Mouse (Mus musculus) spleen, adult 2 months (tissue): Measurements from ENCODE around the gene Aqp8. TPM values are rescaled to one million over a fixed set of nuclear protein-coding genes. Genes with fewer than 3 reads are reported as not detected.

ENCODE experiments used
- DNase-seq, 2 experiments: peaks; one replicate each; pipeline versions ENCODE4 v3.0.0 to v3.0.0-alpha.2; 2012 to 2021; ENCODE audit warnings: low spot score in 2 of 2, low read depth in 1 of 2
- H3K27ac ChIP-seq: fragments of 200-500 bp; 2 replicates; pipeline ENCODE4 v1.5.1; 2012; ENCODE audit warnings: low read length, inconsistent platforms; ENCODE audit not compliant: insufficient read depth
- H3K27me3 ChIP-seq: fragments of 200-500 bp; 2 replicates; pipeline ENCODE4 v1.6.1; 2012; ENCODE audit warnings: mild to moderate bottlenecking, moderate library complexity, low read length, inconsistent platforms; ENCODE audit not compliant: control insufficient read depth, insufficient read depth
- H3K36me3 ChIP-seq: fragments of 200-500 bp; 2 replicates; pipeline ENCODE4 v1.6.1; 2012; ENCODE audit warnings: mild to moderate bottlenecking, low read length, inconsistent platforms; ENCODE audit not compliant: control insufficient read depth, insufficient read depth
- H3K4me1 ChIP-seq: fragments of 200-500 bp; 2 replicates; pipeline ENCODE4 v1.6.1; 2011; ENCODE audit warnings: inconsistent platforms; ENCODE audit not compliant: control insufficient read depth, insufficient read depth, insufficient read length
- H3K4me3 ChIP-seq: fragments of 200-500 bp; 2 replicates; pipeline ENCODE4 v1.5.1; 2011; ENCODE audit warnings: mild to moderate bottlenecking, inconsistent platforms; ENCODE audit not compliant: insufficient read depth, insufficient read length; ENCODE audit errors: extremely low read depth
- CTCF ChIP-seq: fragments of 200-500 bp; IDR thresholded peaks from 2 replicates; pipeline ENCODE4 v1.5.1; 2011; ENCODE audit warnings: mild to moderate bottlenecking, inconsistent platforms; ENCODE audit not compliant: insufficient read depth, insufficient read length, insufficient replicate concordance; ENCODE audit errors: extremely low read depth
- POLR2A ChIP-seq: fragments of 200-500 bp; IDR thresholded peaks from 2 replicates; pipeline ENCODE4 v1.6.1; 2011; ENCODE audit warnings: low read depth, low read length, inconsistent platforms
- WGBS: fragments of 180-500 bp; shearing (Covaris S2); methylation state at CpG from one replicate; pipeline ENCODE4 v1.1.7; 2018; 5-methylcytosine and 5-hydroxymethylcytosine counted together
- polyA plus RNA-seq: library from polyadenylated mRNA; depleted of rRNA; stranded (reverse); fragments of >200 nt; gene quantifications from 2 replicates; pipeline ENCODE4 v1.2.3, GENCODE M21; 2012

The Aqp8 gene
- polyA plus RNA-seq, 1 experiment, result 0.68 TPM

DNA sequence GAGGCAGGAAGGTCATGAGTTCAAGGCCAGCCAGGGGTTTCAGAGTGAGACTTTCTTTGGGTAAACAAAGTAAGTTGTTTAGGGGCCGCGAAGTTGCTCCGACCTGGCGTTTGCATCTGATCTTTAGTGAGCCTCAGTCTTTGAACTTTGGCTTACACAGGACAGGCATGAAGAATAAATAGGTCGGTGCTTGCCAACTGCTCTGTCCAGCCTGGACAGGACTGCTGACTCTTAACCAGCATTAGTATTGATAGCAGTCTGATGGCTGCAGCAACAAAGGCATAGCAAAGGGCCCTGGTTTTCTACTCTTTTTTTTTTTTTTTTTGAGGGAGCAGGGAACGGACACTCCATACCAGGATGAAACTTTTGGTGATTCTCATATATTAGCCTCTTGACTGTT, 9.5 kb upstream of the Aqp8 start:
- DNase-seq, result no peak
- Histone ChIP-seq H3K27me3 (no peaks in the 10 kb centered on the region), H3K4me1 (no peaks in the 10 kb centered on the region), H3K27ac (no peak overlapping the region), H3K36me3 (no peaks in the 10 kb centered on the region), H3K4me3 (no peak overlapping the region)
- 72% methylated on average over 6 of the region's 6 CpGs for WGBS
- TF ChIP-seq CTCF, result no peak
- no peak for TF ChIP-seq POLR2A

DNA sequence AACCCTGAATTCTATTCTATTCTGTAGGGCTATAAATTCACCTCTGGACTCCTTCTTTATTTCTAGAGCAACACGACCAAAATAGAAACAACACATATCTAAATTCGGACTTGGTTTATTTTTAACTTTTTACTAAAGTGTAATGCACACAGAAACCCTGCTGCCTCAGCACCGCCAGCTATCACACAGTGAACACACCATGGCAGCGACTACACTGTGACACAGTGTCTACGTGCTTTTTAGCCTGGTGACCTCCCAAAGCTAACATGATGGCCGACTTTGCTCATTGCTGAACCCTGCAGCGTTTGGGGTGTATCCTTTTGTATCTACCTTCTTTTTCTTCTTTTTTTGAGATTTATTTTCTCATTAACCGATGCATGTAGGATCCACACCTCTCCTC, 9.0 kb upstream of the Aqp8 start:
- Histone ChIP-seq H3K4me3 (no peak overlapping the region), H3K27ac (no peak overlapping the region), H3K27me3 (no peaks in the 10 kb centered on the region), H3K36me3 (no peaks in the 10 kb centered on the region), H3K4me1 (no peaks in the 10 kb centered on the region)
- WGBS, result 73% methylated on average over 8 of the region's 8 CpGs
- no peak for DNase-seq
- no peak for TF ChIP-seq POLR2A
- no peak for TF ChIP-seq CTCF

DNA sequence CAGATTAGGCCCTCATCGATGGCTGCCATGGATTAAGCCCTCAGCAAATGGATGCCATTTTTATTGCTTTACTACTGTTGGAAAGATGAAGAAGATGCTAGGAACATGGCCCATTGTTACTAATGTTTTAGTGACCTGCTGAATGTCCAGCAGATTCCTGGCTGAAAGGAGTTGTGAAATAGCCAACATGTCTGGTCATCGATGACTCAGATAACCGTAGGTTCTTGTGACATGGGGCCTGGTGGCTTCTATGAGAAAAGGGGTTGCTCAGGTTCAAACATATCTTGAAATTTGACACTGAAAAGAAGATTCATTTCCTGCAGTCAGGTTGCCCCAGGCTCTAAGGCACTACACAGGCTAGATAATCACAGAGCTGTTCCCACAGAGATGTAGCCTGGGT, 7.0 kb upstream of the Aqp8 start:
- TF ChIP-seq POLR2A, result no peak
- no peak for TF ChIP-seq CTCF
- Histone ChIP-seq H3K36me3 (no peaks in the 10 kb centered on the region), H3K27me3 (no peaks in the 10 kb centered on the region), H3K4me1 (no peaks in the 10 kb centered on the region), H3K27ac (no peak overlapping the region), H3K4me3 (no peak overlapping the region)
- no peak for DNase-seq
- 93% methylated on average over 3 of the region's 3 CpGs for WGBS

DNA sequence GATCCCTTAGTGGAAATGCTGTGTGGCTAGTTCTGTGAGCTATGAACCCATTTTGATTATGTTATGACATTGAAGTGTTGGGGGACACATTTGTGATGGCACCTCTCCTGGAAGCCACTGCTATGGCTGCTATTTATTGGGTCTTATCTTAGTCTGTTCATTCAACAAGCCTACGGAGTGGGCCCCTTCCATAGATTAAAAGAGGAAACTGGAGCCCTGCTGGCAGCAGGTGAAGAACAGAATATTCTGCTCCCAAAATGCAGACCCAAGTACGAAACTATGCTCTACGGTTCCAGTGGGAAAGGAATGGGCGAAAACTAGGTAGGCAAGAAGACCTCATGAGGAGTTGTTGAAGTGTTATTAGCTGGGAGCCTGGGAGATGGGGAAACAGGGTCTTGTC, 3.8 kb upstream of the Aqp8 start:
- H3K36me3 ChIP-seq, result no peaks in the 10 kb centered on the region
- TF ChIP-seq CTCF (no peak), POLR2A (no peak)
- H3K4me1 ChIP-seq, result no peaks in the 10 kb centered on the region
- no peak for DNase-seq
- 87% methylated on average over 4 of the region's 4 CpGs for WGBS
- no peaks in the 10 kb centered on the region for H3K27me3 ChIP-seq
- H3K27ac ChIP-seq, result no peak overlapping the region
- no peak overlapping the region for H3K4me3 ChIP-seq

DNA sequence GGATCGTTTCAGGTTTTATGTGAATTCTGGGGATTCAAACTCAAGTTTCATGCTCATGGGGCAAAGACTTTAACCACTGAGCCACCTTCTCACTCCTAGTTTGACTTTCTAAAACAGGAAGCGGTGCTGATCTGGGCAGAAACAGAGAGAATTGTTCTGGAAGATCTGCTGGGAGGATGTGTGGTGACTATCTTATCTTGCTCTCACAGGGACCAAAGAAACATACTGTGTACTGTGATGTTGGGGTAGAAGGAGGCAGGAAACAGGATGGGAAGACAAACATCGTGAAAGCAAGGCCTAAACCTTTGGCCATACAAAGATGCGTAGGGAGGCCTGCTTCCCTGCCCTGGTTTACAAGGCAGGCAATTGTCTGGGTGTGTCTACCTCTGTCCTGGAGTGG, 2.8 kb upstream of the Aqp8 start:
- H3K27ac ChIP-seq, result no peak overlapping the region
- no peak for TF ChIP-seq CTCF
- TF ChIP-seq POLR2A, result no peak
- no peak overlapping the region for H3K4me3 ChIP-seq
- no peaks in the 10 kb centered on the region for H3K27me3 ChIP-seq
- H3K4me1 ChIP-seq, result no peaks in the 10 kb centered on the region
- WGBS, result 68% methylated on average over 4 of the region's 4 CpGs
- no peak for DNase-seq
- H3K36me3 ChIP-seq, result no peaks in the 10 kb centered on the region

DNA sequence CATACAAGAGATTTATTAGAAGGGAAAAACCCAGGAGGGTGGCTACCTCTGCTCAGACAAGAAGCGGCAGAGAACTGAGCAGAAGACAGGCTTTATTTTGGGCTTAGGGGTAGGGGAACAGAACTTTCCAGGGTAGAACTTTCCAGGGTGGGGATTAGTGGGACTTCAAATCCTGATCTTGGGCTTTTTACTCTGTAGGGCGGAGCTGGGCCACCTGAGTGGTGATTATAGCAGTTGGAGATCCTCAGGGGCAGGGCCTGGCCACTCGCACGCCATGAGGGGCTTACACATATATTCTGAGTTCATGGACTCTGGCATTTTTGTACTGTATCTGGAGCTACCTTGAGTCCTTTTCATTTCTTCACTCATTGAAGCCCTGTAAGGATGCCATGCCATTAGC, 775 bp upstream of the Aqp8 start:
- DNase-seq, result no peak
- 92% methylated on average over 4 of the region's 4 CpGs for WGBS
- no peak overlapping the region for H3K27ac ChIP-seq
- TF ChIP-seq CTCF, result no peak
- no peak for TF ChIP-seq POLR2A
- no peaks in the 10 kb centered on the region for H3K4me1 ChIP-seq
- H3K36me3 ChIP-seq, result no peaks in the 10 kb centered on the region
- no peaks in the 10 kb centered on the region for H3K27me3 ChIP-seq
- H3K4me3 ChIP-seq, result no peak overlapping the region

DNA sequence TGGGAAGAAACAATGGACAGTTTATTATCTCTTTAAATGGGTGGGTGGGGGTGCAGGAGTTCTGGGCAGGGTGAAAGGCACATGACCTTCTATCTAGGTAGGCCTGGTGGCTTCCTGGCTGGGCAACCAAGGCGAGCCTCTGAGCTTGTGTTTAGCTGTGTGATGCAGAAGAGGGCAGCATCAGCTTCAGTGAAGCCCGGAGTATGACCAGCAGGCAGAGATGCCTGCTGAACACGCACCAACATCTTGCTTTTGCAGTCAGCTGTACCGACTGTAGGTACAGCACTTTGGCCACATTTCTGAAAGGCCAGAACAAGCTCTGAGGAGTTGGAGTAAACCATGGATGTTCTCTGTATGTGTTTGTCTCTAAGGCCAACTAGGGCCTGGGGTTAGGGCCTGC, 1.5 kb downstream of the Aqp8 start:
- H3K4me3 ChIP-seq, result no peak overlapping the region

DNA sequence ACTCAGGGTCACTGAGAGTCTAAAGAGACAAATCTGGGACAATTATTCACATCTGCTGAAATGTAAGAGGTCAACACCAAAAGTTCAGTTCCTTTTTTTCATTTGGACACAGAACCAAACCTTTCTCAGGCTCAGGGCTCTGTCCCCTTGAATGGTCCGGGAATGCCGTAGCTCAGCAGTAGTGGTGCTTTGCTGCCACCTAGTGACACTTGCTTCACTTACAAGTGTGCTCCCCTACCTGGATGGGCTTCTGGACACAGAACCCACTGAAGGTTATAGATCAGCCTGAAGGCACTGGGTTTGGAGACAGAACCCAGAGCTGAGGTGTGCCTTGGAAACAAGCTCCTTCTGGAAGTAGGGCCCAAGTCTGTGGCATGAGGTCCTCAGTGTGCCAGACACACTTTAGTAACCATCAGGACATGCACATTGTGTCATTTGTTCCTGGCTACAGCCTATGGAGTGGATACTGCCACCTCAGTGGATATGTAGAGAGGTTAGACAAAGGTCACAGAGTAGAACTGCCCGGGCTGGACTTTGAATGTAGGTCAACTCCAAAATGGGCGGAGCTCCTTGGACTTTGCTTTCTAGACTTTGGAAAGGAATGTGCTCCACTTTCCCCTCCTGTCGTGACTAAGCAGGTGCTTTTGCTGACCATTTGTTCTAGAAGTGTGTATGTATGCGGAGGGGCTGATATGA, 3.7 kb downstream of the Aqp8 start:
- peak; percentile 95; the same call in 1 of the 2 replicates for TF ChIP-seq CTCF
- no peak for TF ChIP-seq POLR2A
- no peak overlapping the region for H3K27ac ChIP-seq
- DNase-seq, result peak; percentile 8 to 56
- H3K27me3 ChIP-seq, result no peaks in the 10 kb centered on the region
- no peaks in the 10 kb centered on the region for H3K36me3 ChIP-seq
- H3K4me1 ChIP-seq, result no peaks in the 10 kb centered on the region
- no peak overlapping the region for H3K4me3 ChIP-seq
- WGBS, result 46% methylated on average over 6 of the region's 6 CpGs

More for the DNA sequence above, 1.5 kb downstream of the Aqp8 start:
- H3K27me3 ChIP-seq, result no peaks in the 10 kb centered on the region
- TF ChIP-seq POLR2A, result no peak
- TF ChIP-seq CTCF, result no peak
- H3K36me3 ChIP-seq, result no peaks in the 10 kb centered on the region
- 69% methylated on average over 4 of the region's 4 CpGs for WGBS
- DNase-seq, result no peak
- H3K4me1 ChIP-seq, result no peaks in the 10 kb centered on the region
- H3K27ac ChIP-seq, result no peak overlapping the region
